Mouse (Mus musculus): Measurements from ENCODE around the gene Ctrl.

- TF ChIP-seq CTCF (IDR thresholded peaks at IDR 0.05; ENCODE audit: low read depth) (no peak), EP300 (optimal IDR thresholded peaks at IDR 0.05) (no peak)
Measured at GRCm38 (mm10) chr8:105943321-105943739, 9.7 kb upstream of the Ctrl start, which contains the start of gene Lcat.

Data from stomach, postnatal 0 days (tissue).